Mouse (Mus musculus) brain, adult 2 months (tissue): Measurements from ENCODE around the gene Gm1673.
"Not testable (repeated sequence)": the region's sequence is repeated elsewhere in the genome, so short reads cannot be mapped to it uniquely, and the experiment has no call there.

Experiments used
- DNase-seq: peaks from one replicate; pipeline ENCODE4 v3.0.0; 2011; ENCODE audit warnings: low read depth, low spot score

Gene Gm1673

DNA sequence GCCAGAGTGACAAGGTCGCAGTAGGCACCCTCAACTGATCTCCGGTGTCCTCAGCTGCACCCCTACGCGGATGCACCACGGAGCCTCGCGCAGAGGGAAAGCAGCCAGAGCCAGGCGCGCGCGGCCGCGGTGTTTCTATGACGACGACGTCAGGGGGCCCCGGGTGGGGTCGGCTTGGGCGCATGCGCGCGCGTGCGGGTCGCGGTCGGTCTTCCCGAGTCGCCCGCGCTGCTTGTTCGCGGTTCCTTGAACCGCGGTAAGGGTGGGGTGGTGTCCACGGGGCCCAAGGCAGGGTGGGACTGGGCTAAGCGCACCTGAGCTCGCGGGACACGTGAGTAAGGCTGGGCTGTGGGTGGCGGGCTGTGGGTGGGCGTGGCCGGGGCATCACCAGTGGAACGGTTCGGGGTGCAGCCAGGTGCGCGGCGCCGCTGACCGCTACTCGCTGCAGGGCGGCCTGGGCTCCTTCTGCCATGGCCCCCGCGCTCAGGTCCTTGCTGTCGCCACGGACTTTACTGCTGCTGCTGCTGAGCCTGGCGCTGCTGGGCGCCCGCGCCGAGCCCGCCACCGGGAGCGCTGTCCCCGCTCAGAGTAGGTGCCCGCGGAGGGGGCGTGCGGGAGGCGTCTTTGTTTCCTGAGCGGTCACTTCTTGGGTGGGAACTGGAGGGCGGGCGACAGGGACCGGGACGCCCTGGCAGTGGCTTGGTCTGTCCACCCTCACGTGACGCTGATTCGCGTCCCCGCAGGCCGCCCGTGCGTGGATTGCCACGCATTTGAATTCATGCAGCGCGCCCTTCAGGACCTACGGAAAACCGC is at the start of gene Gm1673:
Gene Gm1673 (plus strand): TSS at position 125 of the 813 bp plus-strand sequence.
- peak; percentile 93 for DNase-seq

DNA sequence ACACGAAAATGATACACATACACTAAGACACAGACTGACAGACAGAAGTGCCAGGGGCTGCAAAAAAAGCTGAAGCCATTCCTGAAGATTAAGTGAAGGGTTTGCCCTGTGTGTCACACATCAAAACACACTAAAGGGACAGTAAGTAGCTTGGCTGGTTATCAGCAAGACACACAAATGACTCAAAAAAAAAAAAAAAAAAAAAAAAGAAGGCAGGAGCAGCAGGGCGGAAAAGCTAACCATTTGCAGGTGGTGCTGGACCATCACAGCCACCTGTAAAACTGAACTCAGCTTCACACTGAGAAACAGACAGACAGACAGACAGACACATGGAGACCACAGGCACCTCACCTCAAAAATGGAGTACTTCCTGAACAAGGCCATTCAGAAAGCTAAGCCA is 49.2 kb upstream of the Gm1673 start:
- DNase-seq, result no peak

- DNase-seq, result no peak
Measured at GRCm38 (mm10) chr5:33934877-33935276, 48.4 kb upstream of the Gm1673 start.

DNA sequence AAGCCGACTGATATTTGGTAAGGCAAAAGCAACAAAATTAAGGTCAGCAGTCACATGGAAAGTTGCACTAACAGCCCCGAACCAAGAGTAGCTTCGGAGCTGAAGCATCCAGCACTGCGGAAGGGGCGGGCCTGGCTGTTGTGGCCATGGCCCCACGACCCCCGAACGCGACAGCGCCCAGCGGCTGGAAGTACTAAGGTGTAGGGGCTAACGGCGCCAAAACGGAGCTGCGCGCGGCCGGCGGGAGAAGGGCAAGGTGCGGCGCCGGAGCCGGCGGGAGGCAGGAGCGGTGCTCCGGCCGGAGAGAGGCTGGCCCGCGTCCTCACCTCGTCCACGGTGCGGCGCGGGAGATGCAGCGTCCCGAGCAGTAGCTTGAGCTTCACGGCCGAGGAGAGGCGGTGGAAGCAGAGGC is 47.5 kb upstream of the Gm1673 start:
- DNase-seq, result no peak

- DNase-seq, result peak; percentile 100
Measured at GRCm38 (mm10) chr5:33936120-33936707, 47.0 kb upstream of the Gm1673 start, which contains the start of gene Nelfa. Nelfa (minus strand) TSS chr5:33936413.

DNA sequence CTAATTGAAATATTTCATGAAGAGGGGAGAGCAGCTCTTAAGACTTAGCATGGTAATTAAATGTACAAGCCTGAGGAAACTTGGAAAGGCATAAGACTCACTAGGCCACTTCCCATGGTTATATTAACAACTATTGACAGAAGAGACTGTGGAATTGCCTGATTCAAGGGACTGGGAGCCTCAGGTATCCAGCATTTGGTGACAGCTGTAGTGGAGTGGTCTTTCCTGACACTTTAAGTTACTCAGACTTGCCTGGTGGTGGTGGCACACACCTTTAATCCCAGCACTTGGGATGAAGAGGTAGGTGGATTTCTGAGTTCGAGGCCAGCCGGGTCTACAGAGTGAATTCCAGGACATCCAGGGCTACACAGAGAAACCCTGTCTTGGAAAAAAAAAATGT is 46.0 kb upstream of the Gm1673 start:
- DNase-seq, result no peak

DNA sequence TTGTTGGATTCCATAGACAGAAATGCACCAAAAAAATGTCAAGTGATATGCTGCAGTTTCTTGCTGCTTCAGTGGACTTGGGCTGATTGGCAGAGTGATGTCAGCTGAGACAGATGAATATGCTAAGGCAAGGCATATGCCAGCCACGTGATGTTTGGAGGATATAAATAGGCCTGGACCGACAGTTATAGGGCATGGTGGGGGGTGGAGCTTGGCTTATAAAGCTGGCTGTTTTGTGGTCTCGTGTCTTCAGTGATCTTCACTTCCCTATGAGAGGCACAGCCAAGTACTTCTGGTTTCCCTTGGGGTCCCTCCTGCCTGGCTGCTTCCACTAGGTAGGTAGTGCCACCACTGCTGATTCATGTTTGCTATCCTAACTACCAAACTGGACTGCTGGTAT is 44.8 kb upstream of the Gm1673 start:
- DNase-seq, result no peak

DNA sequence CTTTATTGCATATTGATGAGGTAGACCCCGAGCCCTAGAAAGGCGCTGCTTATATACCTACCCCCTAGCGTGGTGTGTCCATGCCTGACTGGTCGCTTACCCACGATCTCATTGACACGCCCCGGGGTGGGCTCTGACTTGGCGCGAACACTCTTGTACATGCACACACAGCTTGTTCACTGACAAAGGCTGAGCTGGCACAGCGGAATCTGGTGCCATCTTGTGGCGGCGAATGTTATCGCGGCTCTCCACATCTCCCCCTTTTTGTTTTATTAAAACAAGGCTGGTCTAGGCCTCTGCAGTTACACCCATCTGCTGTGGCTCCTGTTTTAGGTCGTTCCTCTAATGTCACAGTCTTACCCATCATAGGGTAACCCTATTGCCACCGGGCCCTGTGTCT is 36.2 kb upstream of the Gm1673 start:
- not testable (repeated sequence) for DNase-seq

- no peak for DNase-seq
Measured at GRCm38 (mm10) chr5:33948314-33948713, 34.9 kb upstream of the Gm1673 start.

- DNase-seq, result peak; percentile 60
Measured at GRCm38 (mm10) chr5:33953471-33954185, 29.6 kb upstream of the Gm1673 start.

DNA sequence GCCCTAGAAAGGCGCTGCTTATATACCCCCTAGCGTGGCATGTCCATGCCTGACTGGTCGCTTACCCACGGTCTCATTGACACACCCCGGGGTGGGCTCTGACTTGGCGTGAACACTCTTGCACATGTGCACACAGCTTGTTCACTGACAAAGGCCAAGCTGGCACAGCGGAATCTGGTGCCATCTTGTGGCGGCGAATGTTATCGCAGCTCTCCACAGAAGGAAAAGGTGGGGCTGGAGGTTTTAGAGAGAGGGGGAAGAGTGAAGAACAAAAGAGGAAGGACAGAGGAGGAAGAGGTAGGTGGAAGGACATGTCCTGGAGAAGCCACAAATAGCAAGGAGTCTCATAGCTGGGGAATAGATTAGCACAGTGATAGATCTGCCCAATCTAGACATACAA is 28.9 kb upstream of the Gm1673 start:
- peak; percentile 90 for DNase-seq

- peak; percentile 18 for DNase-seq
Measured at GRCm38 (mm10) chr5:33955868-33956267, 27.4 kb upstream of the Gm1673 start.

- DNase-seq, result no peak
Measured at GRCm38 (mm10) chr5:33959382-33959781, 23.9 kb upstream of the Gm1673 start.

GRCm38 (mm10) chr5:33974736-33975135 is 8.5 kb upstream of the Gm1673 start:
- DNase-seq, result peak; percentile 53

DNA sequence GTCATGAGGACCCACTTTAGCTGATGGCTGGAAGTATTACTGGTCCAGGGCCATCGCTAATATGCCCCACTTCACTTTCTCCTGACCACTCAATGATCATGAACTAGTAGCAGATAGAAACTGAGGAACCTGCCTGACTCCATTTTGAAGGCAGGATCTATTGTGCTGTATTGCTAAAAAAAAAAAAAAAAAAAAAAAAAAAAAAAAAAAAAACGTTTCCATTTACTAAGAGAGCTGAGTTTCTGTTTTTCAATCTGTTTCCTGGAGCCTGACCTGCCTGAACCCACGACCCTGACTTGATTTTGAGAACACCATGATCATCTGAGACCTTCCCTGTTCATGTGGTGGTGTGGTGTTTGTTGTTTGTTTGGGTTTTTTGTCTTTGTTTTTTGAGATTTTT is 7.0 kb upstream of the Gm1673 start:
- DNase-seq, result no peak

DNA sequence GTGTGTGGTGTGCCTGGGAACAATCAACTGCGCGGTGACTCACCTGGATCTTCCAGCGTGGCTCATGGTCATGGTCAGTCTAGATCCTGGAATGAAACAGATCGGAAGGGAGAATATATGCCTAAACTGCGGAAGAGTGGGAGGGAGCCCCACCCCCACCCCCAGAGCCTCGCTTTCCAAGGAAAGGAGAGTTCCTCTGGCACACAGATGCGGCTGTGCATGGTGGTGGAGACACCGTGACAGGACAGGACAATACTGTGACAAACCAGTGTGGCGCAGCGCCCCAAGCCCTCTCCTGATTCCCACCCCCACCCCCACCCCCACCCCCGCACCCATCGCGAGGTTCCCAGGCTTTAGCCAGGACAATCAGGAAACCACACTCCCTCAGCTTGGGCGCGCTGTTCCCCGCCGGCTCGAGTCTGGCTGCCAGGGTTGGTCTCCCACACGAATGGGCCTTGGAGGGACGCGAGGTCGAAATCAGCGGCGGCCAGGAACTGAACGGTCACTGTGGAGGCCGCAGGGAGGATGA is 438 bp upstream of the Gm1673 start:
- DNase-seq, result peak; percentile 61

GRCm38 (mm10) chr5:33994671-33995625 is 11.7 kb downstream of the Gm1673 start:
- peak; percentile 85 for DNase-seq

DNA sequence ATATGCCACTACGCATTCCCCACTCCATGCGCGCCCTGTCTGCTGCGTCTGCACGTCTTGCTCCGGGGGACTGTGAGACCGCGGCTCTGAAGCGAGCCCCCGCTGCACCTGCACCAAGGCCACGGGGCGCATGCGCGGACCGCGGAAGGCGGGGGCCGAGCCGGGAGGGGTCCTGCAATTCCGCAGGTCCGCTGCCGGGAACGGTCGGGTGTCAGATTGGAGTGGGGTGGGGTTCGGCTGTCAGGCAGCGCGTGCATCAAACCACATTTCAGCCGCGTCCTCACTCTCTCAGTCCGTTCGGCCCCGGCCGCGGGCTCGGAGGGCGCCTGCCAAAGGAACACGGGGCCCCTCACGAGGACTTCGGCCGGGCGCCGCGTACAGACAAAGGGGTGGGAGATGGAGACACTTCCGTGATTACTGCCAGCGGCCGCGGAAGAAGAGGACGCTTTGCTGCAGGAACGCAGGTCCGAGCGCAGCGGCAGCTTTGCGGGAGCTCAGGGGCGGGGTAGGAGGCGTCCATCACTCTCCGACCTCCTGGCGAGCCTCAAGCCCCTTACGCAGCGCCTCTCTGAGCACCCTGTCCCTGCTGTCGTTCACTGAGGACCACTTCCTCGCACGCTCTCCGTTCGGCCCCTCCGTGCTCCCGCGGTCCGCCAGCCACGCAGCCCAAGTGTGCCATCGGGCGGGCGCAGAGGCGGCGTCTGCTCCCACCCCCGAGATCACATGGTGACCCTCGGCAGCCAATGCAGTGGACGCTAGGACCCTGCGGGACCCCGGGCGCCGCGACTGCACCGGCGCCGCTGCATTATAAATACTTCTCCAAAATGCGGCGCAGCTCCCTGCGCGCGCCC is 12.8 kb downstream of the Gm1673 start, which contains the start of gene Nat8l:
Gene Nat8l (plus strand): TSS at position 142 of the 851 bp plus-strand sequence.
- peak; percentile 97 for DNase-seq

- no peak for DNase-seq
Measured at GRCm38 (mm10) chr5:33996694-33997045, 13.4 kb downstream of the Gm1673 start.
